Mouse (Mus musculus) olfactory bulb, adult 2 months (tissue): ENCODE measurements at regions not wholly inside any gene's neighbourhood (a gene's known extent, or its start where the extent isn't known, plus 50 kb on each side); places are given as distances from the start of the nearest gene placed in this dataset.

ENCODE experiments used
- CTCF ChIP-seq: fragments of 200-500 bp; IDR thresholded peaks from 2 replicates; pipeline ENCODE4 v1.5.1; 2012; ENCODE audit warnings: low read depth, mild to moderate bottlenecking, low read length, moderate library complexity; ENCODE audit not compliant: insufficient read depth
- POLR2A ChIP-seq: fragments of 200-500 bp; IDR thresholded peaks from 2 replicates; pipeline ENCODE4 v1.6.1; 2012; ENCODE audit warnings: mild to moderate bottlenecking, low read depth, low read length, moderate library complexity; ENCODE audit not compliant: insufficient read depth

GRCm38 (mm10) chr4:34155501-34155900, 105.5 kb upstream of the Spaca1 start:
- TF ChIP-seq POLR2A (no peak), CTCF (no peak)
